In the genomic region with DNA sequence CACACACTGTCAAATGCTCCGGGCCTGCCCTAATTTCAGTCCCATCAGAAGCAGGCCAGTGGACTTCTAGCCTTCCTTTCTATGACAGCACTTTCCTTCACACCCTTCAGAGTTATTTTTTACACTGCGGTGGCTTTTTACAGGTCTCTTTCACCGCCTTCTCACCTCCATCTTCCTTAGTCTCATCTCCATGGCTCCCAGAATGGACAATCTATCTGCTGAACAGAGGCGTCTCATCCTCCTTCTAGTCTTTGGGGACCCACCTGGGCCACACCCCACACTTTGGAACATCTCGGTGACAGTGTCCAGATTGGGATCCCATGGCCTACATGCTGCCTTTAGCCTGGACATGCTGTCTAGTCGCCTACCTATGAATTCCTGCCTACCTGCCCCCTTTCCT, we compare ENCODE assay signal across 9 mouse cellular contexts. TPM values are rescaled to one million over a fixed set of nuclear protein-coding genes. Genes with fewer than 3 reads are reported as not detected.
DNase-seq lines count a peak whose midpoint lies in the region; ATAC-seq and TF ChIP-seq lines count a peak whose summit lies in the region.
"Had no signal": no experiment of that assay in that cellular context is flagged by ENCODE, and none has a peak within 500 bp of the region (broad histone marks: within the 10 kb centered on the region; RNA-seq: fewer than 3 reads in every experiment).

No protein-coding gene starts in this region.

- no peak for ATAC-seq in forebrain, embryonic 11.5 days (replicated peaks; ENCODE audit: low FRiP score)
- ATAC-seq in lung, embryonic 16.5 days (ENCODE audit: low read depth) = no peak
- ATAC-seq in limb, embryonic 12.5 days (ENCODE audit: insufficient number of reproducible peaks, insufficient read depth, low FRiP score, low TSS enrichment, low read depth) = no peak

- H3K4me3 ChIP-seq in forebrain, embryonic 10.5 days = peak overlapping the region; percentile 35; the same call in 1 of the 2 replicates
- H3K4me3 ChIP-seq in forebrain, embryonic 11.5 days (ENCODE audit: low read depth, low read length) = no peak overlapping the region
- peak overlapping the region; percentile 43 for H3K4me3 ChIP-seq in lung, embryonic 16.5 days (ENCODE audit: low read length)
- H3K4me3 ChIP-seq in limb, embryonic 12.5 days (replicated peaks) = peak overlapping the region; percentile 25
- H3K4me3 ChIP-seq in olfactory bulb, adult 2 months (ENCODE audit: insufficient read depth, low read depth, low read length) = peak overlapping the region; percentile 15
- H3K4me3 ChIP-seq: megakaryocyte, embryonic 14.5 days had no signal

- H3K36me3 ChIP-seq in forebrain, embryonic 10.5 days (replicated peaks) = no peaks in the 10 kb centered on the region
- H3K36me3 ChIP-seq in forebrain, embryonic 11.5 days (ENCODE audit: control insufficient read depth, insufficient read depth, low read length) = no peaks in the 10 kb centered on the region
- H3K36me3 ChIP-seq in lung, embryonic 16.5 days (ENCODE audit: control insufficient read depth, insufficient read depth, low read length) = no peaks in the 10 kb centered on the region
- H3K36me3 ChIP-seq in limb, embryonic 12.5 days = no peaks in the 10 kb centered on the region

- WGBS in forebrain, embryonic 10.5 days = 74% methylated on average over 6 of the region's 6 CpGs
- 74% methylated on average over 6 of the region's 6 CpGs for WGBS in forebrain, embryonic 11.5 days
- 55% methylated on average over 6 of the region's 6 CpGs for WGBS in lung, embryonic 16.5 days
- 71% methylated on average over 6 of the region's 6 CpGs for WGBS in limb, embryonic 12.5 days
- WGBS in olfactory bulb, adult 2 months = 62% methylated on average over 6 of the region's 6 CpGs

- peaks cover 32% of the 10 kb centered on the region for H3K4me1 ChIP-seq in forebrain, embryonic 10.5 days
- no peaks in the 10 kb centered on the region; the same call in 1 of the 2 replicates for H3K4me1 ChIP-seq in forebrain, embryonic 11.5 days (replicated peaks; ENCODE audit: control insufficient read depth, insufficient read depth, low read length)
- H3K4me1 ChIP-seq in lung, embryonic 16.5 days (replicated peaks; ENCODE audit: control insufficient read depth, insufficient read depth, low read length) = peaks cover 14% of the 10 kb centered on the region
- H3K4me1 ChIP-seq in limb, embryonic 12.5 days (replicated peaks) = peaks cover 12% of the 10 kb centered on the region; the same call in 1 of the 2 replicates
- H3K4me1 ChIP-seq in olfactory bulb, adult 2 months (ENCODE audit: control insufficient read depth, insufficient read depth, low read length) = peaks cover 13% of the 10 kb centered on the region

- TF ChIP-seq CTCF in olfactory bulb, adult 2 months (IDR thresholded peaks at IDR 0.05; ENCODE audit: insufficient read depth, low read depth, low read length) = no peak

- TF ChIP-seq POLR2A in olfactory bulb, adult 2 months (IDR thresholded peaks at IDR 0.05; ENCODE audit: insufficient read depth, low read depth, low read length) = no peak

- H3K9me3 ChIP-seq in forebrain, embryonic 10.5 days = no peaks in the 10 kb centered on the region
- H3K9me3 ChIP-seq in forebrain, embryonic 11.5 days (ENCODE audit: control insufficient read depth, low read length) = no peaks in the 10 kb centered on the region
- H3K9me3 ChIP-seq in lung, embryonic 16.5 days (ENCODE audit: control insufficient read depth, low read length) = no peaks in the 10 kb centered on the region
- H3K9me3 ChIP-seq in limb, embryonic 12.5 days = no peaks in the 10 kb centered on the region

- no peak overlapping the region for H3K4me2 ChIP-seq in forebrain, embryonic 11.5 days (ENCODE audit: low read depth, low read length, severe bottlenecking)
- H3K4me2 ChIP-seq in lung, embryonic 16.5 days (ENCODE audit: low read depth, low read length) = peak overlapping the region; percentile 73
- peak overlapping the region; percentile 47 for H3K4me2 ChIP-seq in limb, embryonic 12.5 days

- H3K9ac ChIP-seq in forebrain, embryonic 11.5 days (ENCODE audit: low read length) = no peak overlapping the region
- peak overlapping the region; percentile 65 for H3K9ac ChIP-seq in lung, embryonic 16.5 days (ENCODE audit: low read length)
- H3K9ac ChIP-seq in limb, embryonic 12.5 days (replicated peaks) = 0 out of 2 replicates have a peak overlapping the region, but pooled peaks have one; percentile 37

- peaks cover 22% of the 10 kb centered on the region for H3K27me3 ChIP-seq in forebrain, embryonic 10.5 days (ENCODE audit: poor library complexity, severe bottlenecking)
- 0 out of 2 replicates have a peak, but pooled peaks cover 2% of the 10 kb centered on the region for H3K27me3 ChIP-seq in forebrain, embryonic 11.5 days (ENCODE audit: control insufficient read depth, insufficient read depth, low read length)
- H3K27me3 ChIP-seq in lung, embryonic 16.5 days (ENCODE audit: control insufficient read depth, insufficient read depth, low read depth, low read length) = no peaks in the 10 kb centered on the region
- H3K27me3 ChIP-seq in limb, embryonic 12.5 days = peaks cover 18% of the 10 kb centered on the region

- no peak for DNase-seq in forebrain, embryonic 10.5 days (ENCODE audit: extremely low spot score, low spot score)
- DNase-seq in forebrain, embryonic 11.5 days (ENCODE audit: low spot score) = no peak
- DNase-seq in lung, postnatal 10 days = no peak
- no peak for DNase-seq in frontal cortex, postnatal 10 days (ENCODE audit: low spot score in 2 of 2)
- no peak for DNase-seq in T-cell, adult 2 months (ENCODE audit: low spot score)

- H3K27ac ChIP-seq in forebrain, embryonic 10.5 days = peak overlapping the region; percentile 53; the same call in 1 of the 2 replicates
- H3K27ac ChIP-seq in forebrain, embryonic 11.5 days (ENCODE audit: low read depth, low read length) = no peak overlapping the region
- H3K27ac ChIP-seq in lung, embryonic 16.5 days (ENCODE audit: low read length) = peak overlapping the region; percentile 19
- H3K27ac ChIP-seq in limb, embryonic 12.5 days = no peak overlapping the region
- no peak overlapping the region for H3K27ac ChIP-seq in olfactory bulb, adult 2 months (ENCODE audit: insufficient read depth, low read depth, low read length)

RNA-seq across cellular contexts. Expression of a gene that starts 0.6 kb away (rescaled TPM):
- 0.07 and 0.31 TPM in 2 replicates for polyA plus RNA-seq in forebrain, embryonic 10.5 days (2016; fragmentation: Nextera tagmentation; extraction: Ambion mirVana)
- 0.33 and 0.37 TPM in 2 replicates for polyA plus RNA-seq in forebrain, embryonic 11.5 days (2014; fragmentation: Nextera tagmentation; extraction: Ambion mirVana)
- polyA plus RNA-seq in lung, embryonic 16.5 days (2015; fragmentation: Nextera tagmentation; extraction: Ambion mirVana) = 4.3 and 4.7 TPM in 2 replicates
- polyA plus RNA-seq in limb, embryonic 12.5 days (2016; fragmentation: Nextera tagmentation; extraction: Ambion mirVana) = 0.58 and 0.61 TPM in 2 replicates
- not detected in 2 replicates for polyA plus RNA-seq in olfactory bulb, adult 2 months (2012; ENCODE audit: insufficient read depth, insufficient read length, low replicate concordance, missing spikeins)

RNA-seq across cellular contexts. Expression of a gene that starts 47.1 kb away (rescaled TPM):
- 2.7 and 3.0 TPM in 2 replicates for polyA plus RNA-seq in forebrain, embryonic 10.5 days (2016; fragmentation: Nextera tagmentation; extraction: Ambion mirVana)
- polyA plus RNA-seq in forebrain, embryonic 11.5 days (2014; fragmentation: Nextera tagmentation; extraction: Ambion mirVana) = 4.4 and 6.5 TPM in 2 replicates
- 3.4 and 4.6 TPM in 2 replicates for polyA plus RNA-seq in lung, embryonic 16.5 days (2015; fragmentation: Nextera tagmentation; extraction: Ambion mirVana)
- 0.61 and 1.0 TPM in 2 replicates for polyA plus RNA-seq in limb, embryonic 12.5 days (2016; fragmentation: Nextera tagmentation; extraction: Ambion mirVana)
- not detected in 2 replicates for polyA plus RNA-seq in olfactory bulb, adult 2 months (2012; ENCODE audit: insufficient read depth, insufficient read length, low replicate concordance, missing spikeins)

Comparison
In these comparisons a context has a peak if more than half of its experiments do, and no peak if none do; other contexts are left out.
1. H3K27ac ChIP-seq: peak in forebrain, embryonic 10.5 days (single experiment) and lung, embryonic 16.5 days (single experiment); none in forebrain, embryonic 11.5 days (single experiment), limb, embryonic 12.5 days (single experiment) and olfactory bulb, adult 2 months (single experiment).